Mouse (Mus musculus) C2C12 (cell line): Measurements from ENCODE around the gene Rad51.

Source experiments
- CTCF ChIP-seq: IDR thresholded peaks from one replicate; pipeline ENCODE4 v1.5.1; 2011; ENCODE audit not compliant: control insufficient read depth, insufficient read depth, insufficient read length
- MAX ChIP-seq: IDR thresholded peaks from one replicate; pipeline ENCODE4 v1.6.1; 2011; ENCODE audit warnings: mild to moderate bottlenecking, control low read depth
- USF1 ChIP-seq: IDR thresholded peaks from one replicate; pipeline ENCODE4 v1.6.1; 2011; ENCODE audit warnings: low read depth, mild to moderate bottlenecking, control low read depth, moderate library complexity

GRCm38 (mm10) chr2:119111060-119111459, 1.5 kb upstream of the Rad51 start:
- TF ChIP-seq CTCF (no peak), USF1 (no peak), MAX (no peak)
